ENCODE assay signal across 13 mouse cellular contexts in the genomic region with DNA sequence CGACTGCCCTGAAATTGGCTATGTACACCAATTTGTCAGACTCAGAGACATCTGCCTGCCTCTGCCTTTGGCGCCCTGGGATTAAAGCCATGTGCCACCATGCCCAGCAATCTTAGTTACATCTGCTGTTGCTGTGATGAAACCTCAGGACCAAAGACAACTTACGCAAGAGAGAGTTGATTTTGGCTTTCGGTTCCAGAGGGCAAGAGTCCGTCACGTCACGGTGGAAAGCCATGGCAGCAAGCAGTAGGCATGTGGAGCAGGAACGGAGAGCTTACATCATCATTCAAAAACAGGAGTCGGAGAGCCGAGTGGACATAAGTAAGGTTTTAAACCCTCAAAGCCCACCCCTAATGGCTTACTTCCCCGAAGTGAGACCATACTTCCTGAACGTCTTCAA. TPM values are rescaled to one million over a fixed set of nuclear protein-coding genes. Genes with fewer than 3 reads are reported as not detected.
DNase-seq lines count a peak whose midpoint lies in the region; ATAC-seq lines count a peak whose summit lies in the region.
"Had no signal": no experiment of that assay in that cellular context is flagged by ENCODE, and none has a peak within 500 bp of the region (broad histone marks: within the 10 kb centered on the region; RNA-seq: fewer than 3 reads in every experiment).

No protein-coding gene starts in this region.

- no peaks in the 10 kb centered on the region for H3K36me3 ChIP-seq in kidney, embryonic 16.5 days (ENCODE audit: insufficient read depth, low read length)
- no peaks in the 10 kb centered on the region for H3K36me3 ChIP-seq in intestine, embryonic 16.5 days (ENCODE audit: control insufficient read depth, insufficient read depth, low read length)
- H3K36me3 ChIP-seq: embryonic facial prominence, embryonic 15.5 days; heart, embryonic 15.5 days; lung, embryonic 15.5 days had no signal

- H3K9me3 ChIP-seq in kidney, embryonic 16.5 days (ENCODE audit: low read length): no peaks in the 10 kb centered on the region
- H3K9me3 ChIP-seq in intestine, embryonic 16.5 days (ENCODE audit: control insufficient read depth, low read length): no peaks in the 10 kb centered on the region
- H3K9me3 ChIP-seq: embryonic facial prominence, embryonic 15.5 days; heart, embryonic 15.5 days; lung, embryonic 15.5 days had no signal

- H3K4me3 ChIP-seq in kidney, embryonic 16.5 days (ENCODE audit: low read length): no peak overlapping the region
- H3K4me3 ChIP-seq in intestine, embryonic 16.5 days (ENCODE audit: low read length): no peak overlapping the region
- H3K4me3 ChIP-seq: embryonic facial prominence, embryonic 15.5 days; heart, embryonic 15.5 days; lung, embryonic 15.5 days had no signal

- peak overlapping the region; percentile 85 for H3K27ac ChIP-seq in kidney, embryonic 16.5 days (ENCODE audit: low read length)
- H3K27ac ChIP-seq in intestine, embryonic 16.5 days (ENCODE audit: low read length): no peak overlapping the region
- H3K27ac ChIP-seq: embryonic facial prominence, embryonic 15.5 days; heart, embryonic 15.5 days had no signal

- no peaks in the 10 kb centered on the region for H3K27me3 ChIP-seq in kidney, embryonic 16.5 days (ENCODE audit: insufficient read depth, low read length)
- H3K27me3 ChIP-seq in intestine, embryonic 16.5 days (replicated peaks; ENCODE audit: control insufficient read depth, insufficient read depth, low read length): no peaks in the 10 kb centered on the region
- H3K27me3 ChIP-seq: embryonic facial prominence, embryonic 15.5 days; heart, embryonic 15.5 days; lung, embryonic 15.5 days had no signal

- DNase-seq in kidney, adult 11 months: peak; percentile 79
- DNase-seq in kidney, postnatal 10 days: no peak
- DNase-seq in adipocyte (ENCODE audit: low spot score): peak; percentile 56
- no peak for DNase-seq in urinary bladder, adult 18-20 months (ENCODE audit: low spot score in 2 of 2)
- DNase-seq in embryo, embryonic 9.5 days (ENCODE audit: extremely low spot score): no peak
- DNase-seq: cerebellum, adult 18-20 months; right cerebral cortex, adult 18-20 months had no signal

- no peak overlapping the region for H3K4me2 ChIP-seq in kidney, embryonic 16.5 days (replicated peaks; ENCODE audit: low read depth, low read length)
- H3K4me2 ChIP-seq in intestine, embryonic 16.5 days (ENCODE audit: low read depth, low read length): no peak overlapping the region
- H3K4me2 ChIP-seq: embryonic facial prominence, embryonic 15.5 days; heart, embryonic 15.5 days; lung, embryonic 15.5 days had no signal

- WGBS in kidney, embryonic 16.5 days: 76% methylated on average over 12 of the region's 12 CpGs
- 82% methylated on average over 12 of the region's 12 CpGs for WGBS in intestine, embryonic 16.5 days

- H3K4me1 ChIP-seq in kidney, embryonic 16.5 days (ENCODE audit: insufficient read depth, low read length): peaks cover 34% of the 10 kb centered on the region
- no peaks in the 10 kb centered on the region; the same call in 1 of the 2 replicates for H3K4me1 ChIP-seq in intestine, embryonic 16.5 days (ENCODE audit: control insufficient read depth, insufficient read depth, low read length)
- H3K4me1 ChIP-seq: embryonic facial prominence, embryonic 15.5 days had no signal

- ATAC-seq in kidney, embryonic 16.5 days (ENCODE audit: low FRiP score, low TSS enrichment): no peak
- ATAC-seq in megakaryocyte progenitor cell, adult 5-6 weeks (replicated peaks; ENCODE audit: poor library complexity): peak; percentile 62
- no peak for ATAC-seq in intestine, embryonic 16.5 days

- H3K9ac ChIP-seq in kidney, embryonic 16.5 days (replicated peaks; ENCODE audit: low read length): no peak overlapping the region
- H3K9ac ChIP-seq in intestine, embryonic 16.5 days (ENCODE audit: low read depth, low read length): no peak overlapping the region
- H3K9ac ChIP-seq: embryonic facial prominence, embryonic 15.5 days; heart, embryonic 15.5 days; lung, embryonic 15.5 days had no signal

RNA-seq across cellular contexts. Expression of a gene that starts 42.3 kb away (rescaled TPM):
- polyA plus RNA-seq in kidney, embryonic 16.5 days (2015; fragmentation: Nextera tagmentation; extraction: Ambion mirVana): 15.7 and 18.8 TPM in 2 replicates
- 124 and 129 TPM in 2 replicates for total RNA-seq in megakaryocyte progenitor cell, adult 5-6 weeks (2015)
- total RNA-seq in megakaryocyte progenitor cell, adult 5-6 weeks (2017): 125 and 139 TPM in 2 replicates
- 11.3 and 11.8 TPM in 2 replicates for polyA plus RNA-seq in intestine, embryonic 16.5 days (2015; fragmentation: Nextera tagmentation; extraction: Ambion mirVana)

Comparison
In these comparisons a context has a peak if more than half of its experiments do, and no peak if none do; other contexts are left out.
1. DNase-seq: peak in kidney, adult 11 months (single experiment) and adipocyte (single experiment); none in kidney, postnatal 10 days (single experiment), urinary bladder, adult 18-20 months (0 of 2) and embryo, embryonic 9.5 days (single experiment).